In the genomic region with DNA sequence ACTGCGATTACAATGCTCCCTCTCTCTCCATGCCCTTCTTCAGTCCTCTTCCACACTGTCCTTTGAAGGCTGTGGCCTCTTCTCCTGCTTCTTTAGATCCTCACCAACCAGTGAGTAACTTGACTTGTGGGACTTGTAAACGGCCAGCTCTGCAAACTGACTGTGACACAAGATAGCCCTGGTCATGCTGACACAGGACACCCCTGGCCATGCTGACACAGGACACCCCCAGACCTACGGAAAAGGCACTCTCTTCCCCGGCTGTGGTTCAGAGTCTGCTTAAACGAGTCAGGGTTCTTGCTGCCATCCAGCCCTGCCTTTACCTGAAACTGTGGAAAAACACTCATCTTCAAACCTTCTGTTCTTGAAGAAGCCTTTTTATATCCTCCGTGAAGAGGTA, we compare ENCODE assay signal across 20 mouse cellular contexts. TPM values are rescaled to one million over a fixed set of nuclear protein-coding genes. Genes with fewer than 3 reads are reported as not detected.
A peak's percentile ranks its signal among the peaks of the same experiment; 100 is the strongest.
DNase-seq lines count a peak whose midpoint lies in the region; TF ChIP-seq lines count a peak whose summit lies in the region.
"Had no signal": no experiment of that assay in that cellular context is flagged by ENCODE, and none has a peak within 500 bp of the region (broad histone marks: within the 10 kb centered on the region; RNA-seq: fewer than 3 reads in every experiment).

No protein-coding gene starts in this region.

- H3K27me3 ChIP-seq in heart, embryonic 10.5 days (ENCODE audit: insufficient read depth, poor library complexity, severe bottlenecking), result no peaks in the 10 kb centered on the region
- H3K27me3 ChIP-seq in embryonic facial prominence, embryonic 10.5 days (replicated peaks; ENCODE audit: low read depth, poor library complexity, severe bottlenecking), result no peaks in the 10 kb centered on the region
- H3K27me3 ChIP-seq: embryonic facial prominence, embryonic 12.5 days; forebrain, embryonic 13.5 days; forebrain, embryonic 15.5 days had no signal

- WGBS in heart, embryonic 10.5 days, result 73% methylated on average over 6 of the region's 6 CpGs
- WGBS in embryonic facial prominence, embryonic 10.5 days, result 78% methylated on average over 6 of the region's 6 CpGs

- intact Hi-C loops in gastrocnemius, adult 2 months (cut with DNase I), result no loop called here
- intact Hi-C loops in gastrocnemius, postnatal 36 days (cut with DNase I), result no loop called here
- intact Hi-C loops in heart, postnatal 10 days (cut with DNase I), result no loop called here

- no peaks in the 10 kb centered on the region; the same call in 1 of the 2 replicates for H3K4me1 ChIP-seq in heart, embryonic 10.5 days
- peaks cover 21% of the 10 kb centered on the region for H3K4me1 ChIP-seq in embryonic facial prominence, embryonic 10.5 days
- H3K4me1 ChIP-seq: forebrain, embryonic 13.5 days; forebrain, embryonic 15.5 days had no signal

- no peaks in the 10 kb centered on the region for H3K9me3 ChIP-seq in heart, embryonic 10.5 days
- no peaks in the 10 kb centered on the region for H3K9me3 ChIP-seq in embryonic facial prominence, embryonic 10.5 days
- H3K9me3 ChIP-seq: embryonic facial prominence, embryonic 12.5 days; forebrain, embryonic 13.5 days; forebrain, embryonic 15.5 days had no signal

- H3K4me3 ChIP-seq in gastrocnemius, adult 2 months, result peak overlapping the region; percentile 35
- H3K4me3 ChIP-seq in heart, embryonic 10.5 days, result no peak overlapping the region
- H3K4me3 ChIP-seq in embryonic facial prominence, embryonic 10.5 days, result no peak overlapping the region
- H3K4me3 ChIP-seq: embryonic facial prominence, embryonic 12.5 days; forebrain, embryonic 13.5 days; forebrain, embryonic 15.5 days had no signal

- H3K27ac ChIP-seq in gastrocnemius, adult 2 months, result peak overlapping the region; percentile 90
- peak overlapping the region; percentile 11; the same call in 1 of the 2 replicates for H3K27ac ChIP-seq in heart, embryonic 10.5 days
- H3K27ac ChIP-seq in embryonic facial prominence, embryonic 10.5 days (replicated peaks), result 0 out of 2 replicates have a peak overlapping the region, but pooled peaks have one; percentile 0
- H3K27ac ChIP-seq: embryonic facial prominence, embryonic 12.5 days; forebrain, embryonic 13.5 days; forebrain, embryonic 15.5 days had no signal

- no peak for TF ChIP-seq CTCF in gastrocnemius, adult 2 months (IDR thresholded peaks at IDR 0.05)

- peak; percentile 72 for DNase-seq in gastrocnemius, adult 2 months
- no peak for DNase-seq in gastrocnemius, postnatal 36 days
- no peak for DNase-seq in heart, embryonic 10.5 days (ENCODE audit: low spot score)
- no peak for DNase-seq in heart, postnatal 10 days
- DNase-seq in embryonic facial prominence, embryonic 10.5 days (ENCODE audit: low spot score), result no peak
- DNase-seq in skeletal muscle tissue, adult 2 months (ENCODE audit: low read depth, low spot score), result peak; percentile 82
- no peak for DNase-seq in kidney, adult 18-20 months
- DNase-seq: adrenal gland, adult 2 months; adrenal gland, postnatal 10 days; adrenal gland, postnatal 25 days; cerebellum, adult 11 months; cerebellum, adult 18-20 months; cerebellum, adult 8-10 months; cerebellum, adult 9-11 months; cerebellum, postnatal 14 days; cerebellum, postnatal 36 days; embryo, embryonic 11 days had no signal

- H3K36me3 ChIP-seq in heart, embryonic 10.5 days, result no peaks in the 10 kb centered on the region
- H3K36me3 ChIP-seq in embryonic facial prominence, embryonic 10.5 days (replicated peaks), result 0 out of 2 replicates have a peak, but pooled peaks cover under 1% of the 10 kb centered on the region
- H3K36me3 ChIP-seq: embryonic facial prominence, embryonic 12.5 days; forebrain, embryonic 15.5 days had no signal

RNA-seq across cellular contexts. Expression of gene Dlg1, which starts 36.9 kb away (rescaled TPM):
- 10 to 100 TPM; 58.7 to 60.8 TPM for total RNA-seq in gastrocnemius, adult 2 months (2021)
- 10 to 100 TPM; 38.3 to 39.9 TPM for total RNA-seq in gastrocnemius, postnatal 36 days (2021)
- polyA plus RNA-seq in heart, embryonic 10.5 days (2016; fragmentation: Nextera tagmentation; extraction: Ambion mirVana), result 21.1 and 25.5 TPM in 2 replicates
- 10 to 100 TPM; 39.5 to 41.6 TPM for total RNA-seq in heart, postnatal 10 days (2021)
- 27.5 and 27.7 TPM in 2 replicates for polyA plus RNA-seq in embryonic facial prominence, embryonic 10.5 days (2016; fragmentation: Nextera tagmentation; extraction: Ambion mirVana)

Comparison
In these comparisons a context has a peak if more than half of its experiments do, and no peak if none do; other contexts are left out.
1. DNase-seq: peak in gastrocnemius, adult 2 months (single experiment) and skeletal muscle tissue, adult 2 months (single experiment); none in gastrocnemius, postnatal 36 days (0 of 2), heart, embryonic 10.5 days (single experiment), heart, postnatal 10 days (0 of 2), embryonic facial prominence, embryonic 10.5 days (single experiment) and kidney, adult 18-20 months (single experiment).
2. H3K27ac ChIP-seq: peak in every context shown above with its lines; median percentile 90 in gastrocnemius, adult 2 months; 11 in heart, embryonic 10.5 days; 0 in embryonic facial prominence, embryonic 10.5 days.